Mouse (Mus musculus) c-Kit-positive CD71-negative TER-119-negative erythroid progenitor cells, embryonic 14.5 days (primary cell): ENCODE data around the gene Adam10.

Source experiments
- DNase-seq: peaks from one replicate; pipeline ENCODE4 v3.0.0-alpha.2; 2013; ENCODE audit warnings: low read depth

The Adam10 gene

GRCm38 (mm10) chr9:70788705-70789104 lies 109.9 kb downstream of the Adam10 start:
- DNase-seq, result no peak

- no peak for DNase-seq
These were observed 111.8 kb downstream of the Adam10 start for GRCm38 (mm10) chr9:70790621-70791020.

- no peak for DNase-seq
These were observed 116.0 kb downstream of the Adam10 start for GRCm38 (mm10) chr9:70794643-70795438.

GRCm38 (mm10) chr9:70795439-70795757 lies 116.6 kb downstream of the Adam10 start:
- no peak for DNase-seq

GRCm38 (mm10) chr9:70800588-70801315 lies 122.0 kb downstream of the Adam10 start:
- DNase-seq, result no peak

GRCm38 (mm10) chr9:70801761-70802160 lies 123.0 kb downstream of the Adam10 start:
- no peak for DNase-seq

GRCm38 (mm10) chr9:70802816-70803215 lies 124.0 kb downstream of the Adam10 start:
- no peak for DNase-seq

GRCm38 (mm10) chr9:70806069-70806468 lies 127.3 kb downstream of the Adam10 start:
- DNase-seq, result no peak

- no peak for DNase-seq
These were observed 128.9 kb downstream of the Adam10 start for GRCm38 (mm10) chr9:70807714-70808113.

GRCm38 (mm10) chr9:70812551-70812950 lies 133.8 kb downstream of the Adam10 start:
- no peak for DNase-seq

GRCm38 (mm10) chr9:70816701-70817305 lies 138.0 kb downstream of the Adam10 start:
- DNase-seq, result no peak

GRCm38 (mm10) chr9:70817396-70817795 lies 138.6 kb downstream of the Adam10 start:
- DNase-seq, result no peak

GRCm38 (mm10) chr9:70818739-70819138 lies 139.9 kb downstream of the Adam10 start:
- no peak for DNase-seq

GRCm38 (mm10) chr9:70824103-70824502 lies 145.3 kb downstream of the Adam10 start:
- DNase-seq, result no peak

- DNase-seq, result no peak
These were observed 149.1 kb downstream of the Adam10 start for GRCm38 (mm10) chr9:70827911-70828310.
